Mouse (Mus musculus) left cerebral cortex, adult 6 months (tissue): ENCODE measurements around the gene Fndc10. TPM values are rescaled to one million over a fixed set of nuclear protein-coding genes. Genes with fewer than 3 reads are reported as not detected.

Experiments
- long read RNA-seq, 2 experiments: library from polyadenylated mRNA; unstranded; transcript quantifications; one replicate each; pipeline ENCODE4 v2.0.0; 2019 to 2020
- polyA plus RNA-seq: library from polyadenylated mRNA; unstranded; fragments of <200 nt; fragmentation: Nextera tagmentation; gene quantifications from 2 replicates; pipeline ENCODE4 v1.2.3, GENCODE M21; 2021

The Fndc10 gene
- polyA plus RNA-seq = 11.4 and 23.4 TPM in 2 replicates
- long read RNA-seq, experiment 1, transcript Fndc10-201 (1 exons, 2,140 nt) = major isoform, 45 of 45 reads
- long read RNA-seq, experiment 1, partial matches to known transcripts = 0 of 45 reads
- long read RNA-seq, experiment 1, other reads (novel, unspliced or antisense) = 0 of 45 reads
- long read RNA-seq, experiment 2, transcript Fndc10-201 (1 exons, 2,140 nt) = major isoform, 24 of 31 reads
- long read RNA-seq, experiment 2, partial matches to known transcripts = 0 of 31 reads
- long read RNA-seq, experiment 2, other reads (novel, unspliced or antisense) = 7 of 31 reads

DNA sequence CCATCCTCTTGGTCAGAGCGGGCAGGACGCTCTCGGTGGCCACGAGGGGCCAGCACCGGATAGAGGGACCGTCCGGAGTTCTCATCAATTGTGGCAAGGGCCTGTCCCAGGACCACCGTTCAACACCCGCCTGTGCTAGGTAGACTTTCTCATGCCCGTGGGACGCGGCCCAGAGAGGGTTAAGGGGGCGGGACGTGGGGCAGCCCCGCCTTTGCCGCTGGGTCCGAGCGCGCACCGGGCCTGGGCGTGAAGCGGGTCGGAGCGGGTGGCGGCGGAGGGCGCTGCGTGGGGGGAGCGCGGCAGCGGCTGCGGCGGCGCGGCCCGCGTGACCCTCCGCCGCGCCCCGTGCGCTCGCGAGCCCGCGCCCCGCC, at the start of gene Fndc10:
Fndc10 (plus strand) TSS at position 232 of the 371 bp plus-strand sequence.

DNA sequence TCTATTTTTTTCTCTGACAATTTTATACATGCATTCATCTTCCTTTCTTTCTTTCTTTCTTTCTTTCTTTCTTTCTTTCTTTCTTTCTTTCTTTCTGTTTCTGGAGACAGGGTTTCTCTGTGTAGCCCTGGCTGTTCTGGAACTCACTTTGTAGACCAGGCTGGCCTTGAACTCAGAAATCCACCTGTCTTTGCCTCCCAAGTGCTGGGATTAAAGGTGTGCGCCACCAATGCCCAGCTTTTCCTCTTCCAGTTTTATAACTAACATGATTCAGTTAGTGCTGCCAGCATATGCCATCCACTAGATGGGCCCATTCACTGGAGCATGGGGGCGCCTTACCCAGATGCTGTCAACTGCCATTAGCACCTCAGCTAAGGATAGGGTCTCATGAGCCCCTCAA, 48.8 kb upstream of the Fndc10 start, which contains the start of gene Gm10563:
Gm10563 (minus strand) TSS at position 101 of the 400 bp plus-strand sequence.

DNA sequence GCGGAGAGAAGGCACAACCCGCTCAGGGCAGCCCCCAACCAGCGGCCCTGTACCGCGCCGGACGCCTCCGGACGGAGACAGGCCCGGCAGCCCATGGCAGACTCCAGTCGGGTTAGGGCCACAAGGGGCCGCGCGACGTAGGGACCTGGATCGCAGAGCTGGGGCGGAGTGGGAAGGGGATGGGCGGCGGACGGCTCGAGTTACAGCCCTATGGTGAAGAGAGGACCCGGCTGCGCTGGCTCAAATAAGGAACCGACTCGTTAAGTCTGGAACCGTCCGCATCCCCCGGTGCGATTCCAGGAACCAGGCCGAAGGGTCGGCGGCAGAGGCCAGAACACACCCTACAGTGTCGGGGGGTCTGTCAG, 41.1 kb upstream of the Fndc10 start, which contains the start of gene Mmp23:
Mmp23 (minus strand) TSS at position 299 of the 365 bp plus-strand sequence.

DNA sequence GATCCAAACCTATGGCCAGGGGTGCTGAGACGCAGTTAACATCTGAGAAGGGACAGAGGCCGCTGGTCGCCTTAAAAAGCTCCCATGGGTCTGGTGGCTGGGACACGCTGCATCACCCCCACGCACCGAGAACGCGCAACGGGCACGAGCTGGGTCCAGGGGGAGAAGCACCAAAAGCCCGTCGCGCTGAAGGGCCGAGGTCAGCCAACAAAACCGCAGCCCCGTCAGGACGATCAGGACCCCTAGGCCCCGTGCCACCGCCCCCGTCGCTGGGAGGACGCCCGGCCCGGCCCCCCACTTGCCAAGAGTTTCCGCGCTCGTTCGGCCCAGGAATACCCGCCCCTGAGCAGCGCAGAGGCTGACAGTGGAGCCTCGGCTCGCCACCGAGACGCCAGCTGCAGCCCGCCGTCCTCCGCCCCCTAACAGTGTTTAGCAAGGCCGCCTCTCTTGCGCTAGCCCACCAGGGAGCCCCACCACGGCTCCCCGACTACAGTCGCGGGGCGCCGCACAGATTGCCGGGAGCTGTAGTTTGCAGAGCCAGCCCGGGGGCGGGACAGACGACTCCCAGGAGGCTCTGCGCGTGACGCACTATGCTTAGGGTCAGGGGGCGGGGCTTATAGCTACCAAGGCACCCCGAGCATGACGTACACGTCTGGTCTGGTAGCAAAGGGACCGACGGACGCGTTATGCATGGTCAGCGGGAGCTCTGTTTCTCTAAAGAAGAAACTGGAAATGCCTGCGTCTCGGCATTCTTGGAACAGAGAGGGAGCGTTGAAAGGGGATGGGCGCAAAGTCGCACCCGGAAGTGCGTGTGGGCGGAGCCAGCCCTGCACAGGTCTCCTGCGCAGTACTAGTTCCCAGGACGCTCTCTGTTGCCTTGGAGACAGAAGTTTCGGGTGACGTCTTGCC, 25.2 kb upstream of the Fndc10 start, which contains the start of gene Mib2:
Mib2 (minus strand) TSS at position 510 of the 909 bp plus-strand sequence.

DNA sequence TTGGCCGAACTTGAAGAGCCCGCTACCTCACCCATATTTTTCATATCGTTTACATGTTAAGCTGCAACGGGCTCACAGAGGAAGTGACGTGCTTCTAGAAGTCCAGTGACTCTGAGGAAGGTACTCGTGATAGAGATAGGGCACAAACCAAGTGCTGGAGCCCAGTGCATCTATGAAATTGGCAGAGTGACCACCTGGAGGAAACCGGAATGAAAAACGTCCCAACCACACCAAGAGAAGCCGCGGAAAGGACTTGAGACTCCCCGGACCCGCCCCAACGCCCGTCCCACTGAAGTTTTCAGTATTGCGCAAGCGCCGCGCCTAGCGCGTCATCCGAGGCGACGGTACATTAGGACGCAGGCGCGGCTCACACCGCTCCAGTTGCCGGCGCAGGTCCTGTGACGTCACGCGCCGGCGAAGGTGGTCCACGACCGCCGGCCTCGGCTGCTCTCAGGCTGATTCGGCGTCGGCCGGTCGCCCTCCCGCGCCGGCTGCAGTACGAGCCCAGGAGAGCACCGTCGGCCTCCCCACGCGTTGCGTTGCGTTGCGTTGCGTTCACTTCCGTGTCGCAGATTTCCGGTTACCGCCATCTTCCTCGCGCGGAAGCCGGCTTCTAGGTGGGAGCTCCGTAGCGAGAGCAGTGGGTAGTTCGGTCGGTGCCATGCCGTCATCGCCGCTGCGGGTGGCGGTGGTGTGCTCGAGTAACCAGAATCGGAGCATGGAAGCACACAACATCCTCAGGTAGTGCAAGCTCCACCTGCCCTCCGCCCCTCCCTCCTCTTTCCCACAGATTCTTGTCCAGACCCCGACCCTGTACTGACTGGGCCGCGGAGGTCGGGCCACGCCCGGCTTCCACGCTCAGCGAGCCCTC, 10.8 kb downstream of the Fndc10 start, which contains the start of gene Ssu72:
Ssu72 (plus strand) TSS at position 80 of the 871 bp plus-strand sequence.

DNA sequence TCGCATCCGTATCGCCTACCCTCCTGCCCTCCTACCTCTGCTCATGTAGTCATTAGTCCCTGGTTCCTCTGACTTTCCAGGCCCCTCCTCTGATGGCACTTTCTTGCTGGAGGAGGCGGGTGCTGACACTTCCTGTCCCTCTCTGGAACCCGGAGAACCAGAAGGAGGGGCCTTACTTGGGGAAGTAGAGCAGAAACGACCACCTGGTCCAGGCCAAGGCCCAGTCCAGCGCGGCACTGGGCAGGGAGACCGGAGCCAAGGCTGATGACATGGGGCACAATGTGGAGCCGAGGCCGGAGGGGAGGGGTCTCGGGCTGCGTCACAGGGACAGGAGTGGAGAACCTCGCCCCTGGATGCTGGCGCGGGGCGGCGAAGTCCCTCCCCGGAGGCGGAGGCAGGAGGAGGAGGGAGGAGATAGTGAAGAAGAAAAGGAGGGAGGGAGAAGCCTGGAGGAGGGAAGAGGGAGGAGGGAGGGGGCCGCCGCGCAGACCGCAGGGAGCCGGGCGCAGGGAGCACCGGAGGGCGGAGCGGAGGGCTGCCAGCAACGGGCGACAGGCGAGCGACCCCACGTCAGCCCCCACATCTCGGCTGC, 40.3 kb downstream of the Fndc10 start, which contains the start of gene Tmem240:
Tmem240 (plus strand) TSS at position 451 of the 592 bp plus-strand sequence.

Other genes with a start within 250 kb of the Fndc10 start
- gene Tmem52, start 225.2 kb upstream of the Fndc10 start, polyA plus RNA-seq = 3.0 and 5.0 TPM in 2 replicates
- 1,449 and 1,717 TPM in 2 replicates for gene Gnb1, start 203.0 kb upstream of the Fndc10 start, polyA plus RNA-seq
- 50.0 and 57.1 TPM in 2 replicates for gene Nadk, start 132.0 kb upstream of the Fndc10 start, polyA plus RNA-seq
- 25.0 and 31.7 TPM in 2 replicates for gene Slc35e2, start 92.9 kb upstream of the Fndc10 start, polyA plus RNA-seq
- gene Cdk11b, start 69.5 kb upstream of the Fndc10 start, polyA plus RNA-seq = 42.7 and 48.3 TPM in 2 replicates
- gene Gm10563, start 48.9 kb upstream of the Fndc10 start, polyA plus RNA-seq = not detected in 2 replicates
- 0.69 and 1.4 TPM in 2 replicates for gene Mmp23, start 41.0 kb upstream of the Fndc10 start, polyA plus RNA-seq
- gene Mib2, start 25.1 kb upstream of the Fndc10 start, polyA plus RNA-seq = 19.7 and 26.1 TPM in 2 replicates
- gene Ssu72, start 10.5 kb downstream of the Fndc10 start, polyA plus RNA-seq = 228 and 240 TPM in 2 replicates
- 3.6 and 7.2 TPM in 2 replicates for gene Tmem240, start 40.5 kb downstream of the Fndc10 start, polyA plus RNA-seq
- gene Atad3a, start 66.8 kb downstream of the Fndc10 start, polyA plus RNA-seq = 25.7 TPM in 2 replicates
- 15.1 and 16.2 TPM in 2 replicates for gene Vwa1, start 80.4 kb downstream of the Fndc10 start, polyA plus RNA-seq
- gene Tmem88b, start 91.5 kb downstream of the Fndc10 start, polyA plus RNA-seq = 10.4 and 10.7 TPM in 2 replicates
- not detected in 2 replicates for gene Ankrd65, start 96.1 kb downstream of the Fndc10 start, polyA plus RNA-seq
- 391 and 409 TPM in 2 replicates for gene Mrpl20, start 108.5 kb downstream of the Fndc10 start, polyA plus RNA-seq
- gene Ccnl2, start 118.1 kb downstream of the Fndc10 start, polyA plus RNA-seq = 19.6 and 23.2 TPM in 2 replicates
- gene Aurkaip1, start 136.9 kb downstream of the Fndc10 start, polyA plus RNA-seq = 248 and 249 TPM in 2 replicates
- gene Mxra8, start 145.3 kb downstream of the Fndc10 start, polyA plus RNA-seq = 5.9 and 6.5 TPM in 2 replicates
- gene Dvl1, start 153.1 kb downstream of the Fndc10 start, polyA plus RNA-seq = 5.4 and 6.3 TPM in 2 replicates
- 0.12 and 0.13 TPM in 2 replicates for gene Tas1r3, start 169.0 kb downstream of the Fndc10 start, polyA plus RNA-seq
- gene Cptp, start 175.1 kb downstream of the Fndc10 start, polyA plus RNA-seq = 13.1 and 21.5 TPM in 2 replicates
- gene Ints11, start 175.2 kb downstream of the Fndc10 start, polyA plus RNA-seq = 31.0 and 41.2 TPM in 2 replicates
- 54.5 and 56.4 TPM in 2 replicates for gene Pusl1, start 197.4 kb downstream of the Fndc10 start, polyA plus RNA-seq
- gene Acap3, start 197.5 kb downstream of the Fndc10 start, polyA plus RNA-seq = 19.6 and 35.6 TPM in 2 replicates
- 30.5 and 85.4 TPM in 2 replicates for gene Ube2j2, start 249.5 kb downstream of the Fndc10 start, polyA plus RNA-seq